Mouse (Mus musculus) kidney, adult 8-10 months (tissue): Measurements from ENCODE around the gene Gm10073.
"Not testable (repeated sequence)": the region's sequence is repeated elsewhere in the genome, so short reads cannot be mapped to it uniquely, and the experiment has no call there.

Source experiments
- DNase-seq, 2 experiments: peaks; one replicate each; pipeline ENCODE4 v3.0.0; 2022

The Gm10073 gene

DNA sequence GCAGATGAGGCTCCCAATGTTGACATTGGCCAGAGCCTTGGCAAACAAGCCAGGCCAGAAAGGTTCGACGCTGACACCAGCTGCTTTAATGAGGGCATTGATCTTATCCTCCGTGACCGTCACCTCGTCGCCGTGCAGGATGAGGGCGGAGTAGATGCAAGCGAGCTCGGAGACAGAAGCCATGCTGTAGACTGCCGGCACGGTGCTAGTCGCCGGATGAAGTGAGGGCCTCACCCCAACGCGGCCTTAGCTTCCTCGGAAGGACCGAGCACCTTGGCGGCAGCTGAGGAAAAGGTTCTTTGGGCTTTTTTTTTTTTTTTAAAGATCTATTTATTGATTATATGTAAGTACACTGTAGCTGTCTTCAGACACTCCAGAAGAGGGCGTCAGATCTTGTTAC is at the start of gene Gm10073:
Gene Gm10073 (minus strand): TSS at position 294 of the 400 bp plus-strand sequence.
- DNase-seq: not testable (repeated sequence)

DNA sequence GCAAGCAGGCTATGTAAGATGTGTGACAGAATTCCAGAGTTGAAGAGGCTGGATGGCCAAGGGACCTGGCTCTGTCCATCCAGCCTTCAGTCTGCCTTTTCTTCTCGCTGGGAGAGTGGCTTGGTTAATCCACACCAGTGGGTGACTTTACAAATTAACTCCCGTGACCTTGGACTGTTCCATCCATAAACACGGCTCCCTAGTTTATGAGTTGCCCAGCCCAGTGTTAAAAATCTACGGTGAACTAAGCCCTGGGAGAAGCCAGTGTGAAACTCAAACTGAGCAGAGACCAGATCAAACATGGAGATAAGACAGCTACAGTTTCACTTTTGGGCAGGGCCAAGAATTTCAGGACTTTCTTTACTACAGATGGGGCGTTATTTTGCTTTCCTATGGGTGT is 49.8 kb upstream of the Gm10073 start:
- DNase-seq: peak; percentile 75 to 82

DNA sequence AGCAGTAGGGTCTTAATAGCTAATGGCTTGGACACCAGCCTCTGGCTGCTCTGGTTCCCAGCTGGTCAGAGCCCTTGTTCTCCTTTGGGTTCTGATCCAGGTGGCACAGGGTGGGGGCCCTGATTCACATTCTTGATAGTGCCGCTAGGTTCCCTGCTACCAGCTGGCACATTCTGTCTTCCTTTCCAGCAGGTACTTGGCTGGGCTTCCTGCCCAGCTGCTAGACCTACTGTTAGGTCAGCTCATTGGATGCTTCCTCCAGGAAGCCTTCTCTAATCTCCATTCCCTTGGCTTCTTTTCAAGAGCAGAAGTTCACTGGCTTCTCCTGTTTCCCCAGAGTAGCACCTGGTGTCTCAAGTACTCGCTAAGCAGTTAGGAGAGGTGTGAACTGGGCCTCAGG is 47.2 kb upstream of the Gm10073 start:
- peak; percentile 71 for DNase-seq

DNA sequence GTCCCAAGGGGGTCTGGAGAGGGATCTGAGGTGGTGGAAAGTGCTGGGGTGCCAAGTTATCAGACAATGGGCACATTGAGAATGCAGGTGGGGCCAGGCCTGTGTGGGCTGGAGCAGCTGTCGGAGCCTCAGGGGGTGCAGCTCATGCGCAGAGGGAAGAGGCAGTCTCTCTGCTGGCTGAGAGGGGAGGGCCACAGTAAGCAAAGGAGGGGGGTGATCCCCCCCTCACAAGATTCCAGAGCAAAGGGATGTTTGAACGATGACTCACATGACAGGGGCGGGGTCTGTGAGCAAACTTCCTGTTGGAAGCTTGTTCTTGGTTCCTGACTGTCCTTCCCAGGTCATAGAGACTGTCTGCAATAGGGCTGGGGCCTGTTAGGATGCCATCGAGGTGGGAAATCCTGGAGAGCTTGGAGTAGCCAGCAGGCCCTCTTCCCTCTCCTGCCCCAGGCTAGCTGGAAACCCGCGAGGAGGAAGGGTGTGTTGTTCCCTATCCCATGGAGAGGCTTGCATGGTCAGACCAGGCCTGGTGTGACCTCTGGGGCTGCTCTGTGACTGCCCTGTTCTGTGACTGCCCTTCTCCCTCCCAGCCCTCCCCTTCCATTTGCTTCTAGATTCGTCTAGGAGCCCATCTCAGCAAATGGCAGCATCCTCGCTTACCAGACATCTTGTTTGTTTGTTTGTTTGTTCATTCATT is 46.4 kb upstream of the Gm10073 start:
- DNase-seq: peak; percentile 82 to 85

DNA sequence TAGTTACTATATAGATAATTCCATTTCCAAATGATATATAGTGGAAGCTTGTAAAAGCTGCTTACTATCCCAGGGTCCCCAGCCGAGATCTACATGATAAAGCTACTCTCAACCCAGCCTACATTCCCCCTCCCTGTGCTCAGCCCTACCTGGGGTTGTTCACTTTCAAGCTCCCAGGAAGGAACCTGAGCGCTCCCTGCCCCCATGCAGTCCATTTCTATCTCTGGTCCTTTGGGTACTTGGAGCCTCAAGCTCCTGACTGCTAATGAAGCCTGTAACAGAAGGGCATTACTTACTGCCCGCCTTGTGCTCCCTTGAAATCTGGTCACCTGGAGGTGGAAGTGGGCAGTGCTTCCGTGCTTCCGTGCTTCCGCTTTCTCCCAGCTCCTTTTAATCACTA is 45.1 kb upstream of the Gm10073 start:
- no peak for DNase-seq

DNA sequence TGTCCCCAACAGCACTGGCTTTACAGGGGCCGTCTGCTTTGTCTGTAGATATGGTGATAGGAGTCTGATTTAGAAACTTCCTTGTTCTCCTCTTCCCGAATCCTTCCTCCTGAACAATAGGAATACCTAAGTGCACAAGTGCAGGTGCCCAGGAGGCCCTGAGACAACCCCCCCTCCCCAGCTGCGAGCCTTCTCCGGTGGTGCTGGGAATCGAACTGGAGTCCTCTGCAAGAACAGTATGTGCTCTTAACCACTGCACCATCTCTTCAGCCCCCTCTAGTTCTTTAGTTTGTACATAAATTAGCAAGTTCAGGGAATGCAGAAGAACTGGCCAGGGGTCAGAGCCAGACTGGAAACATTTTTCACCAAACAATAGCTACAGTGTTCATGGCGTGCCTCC is 44.6 kb upstream of the Gm10073 start:
- DNase-seq: no peak

DNA sequence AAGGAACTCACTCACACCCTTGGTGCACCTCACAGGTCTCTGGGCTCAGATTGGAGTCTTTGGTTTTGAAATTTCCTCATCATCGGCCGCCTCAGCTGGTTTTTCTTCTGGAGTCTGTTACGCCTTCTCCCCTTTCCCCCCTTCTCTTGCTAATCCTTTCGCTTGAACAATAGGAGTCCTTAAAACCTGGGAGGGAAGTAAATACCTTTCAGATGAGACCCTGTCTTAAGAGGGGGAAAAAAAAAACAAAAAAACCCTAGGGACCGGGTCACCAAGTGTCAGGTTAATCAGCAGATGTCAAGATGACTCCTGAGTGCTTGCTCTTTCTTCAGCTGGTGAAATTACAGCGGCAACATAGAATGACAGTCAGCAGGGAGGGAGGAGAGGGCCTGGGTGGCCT is 43.9 kb upstream of the Gm10073 start:
- DNase-seq: no peak

DNA sequence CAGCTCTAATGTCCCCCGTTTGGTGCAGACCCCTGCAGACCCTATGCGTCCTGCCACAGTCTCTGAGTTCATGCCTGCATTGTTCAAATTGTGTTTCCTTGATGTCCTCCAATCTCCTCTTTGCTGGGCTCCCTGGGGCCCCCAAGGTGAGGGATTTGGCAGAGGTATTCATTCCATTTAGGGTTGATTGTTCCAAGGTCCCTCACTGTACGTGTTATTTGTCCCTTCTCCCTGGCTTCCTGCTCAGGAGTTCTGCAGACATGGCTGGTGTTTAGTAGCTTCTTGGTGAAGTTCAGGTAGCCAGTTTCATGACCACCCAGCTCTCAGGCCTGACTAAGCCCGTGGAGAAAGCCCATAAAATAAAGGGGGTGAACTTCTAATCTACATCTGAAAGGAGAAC is 43.4 kb upstream of the Gm10073 start:
- DNase-seq: no peak

DNA sequence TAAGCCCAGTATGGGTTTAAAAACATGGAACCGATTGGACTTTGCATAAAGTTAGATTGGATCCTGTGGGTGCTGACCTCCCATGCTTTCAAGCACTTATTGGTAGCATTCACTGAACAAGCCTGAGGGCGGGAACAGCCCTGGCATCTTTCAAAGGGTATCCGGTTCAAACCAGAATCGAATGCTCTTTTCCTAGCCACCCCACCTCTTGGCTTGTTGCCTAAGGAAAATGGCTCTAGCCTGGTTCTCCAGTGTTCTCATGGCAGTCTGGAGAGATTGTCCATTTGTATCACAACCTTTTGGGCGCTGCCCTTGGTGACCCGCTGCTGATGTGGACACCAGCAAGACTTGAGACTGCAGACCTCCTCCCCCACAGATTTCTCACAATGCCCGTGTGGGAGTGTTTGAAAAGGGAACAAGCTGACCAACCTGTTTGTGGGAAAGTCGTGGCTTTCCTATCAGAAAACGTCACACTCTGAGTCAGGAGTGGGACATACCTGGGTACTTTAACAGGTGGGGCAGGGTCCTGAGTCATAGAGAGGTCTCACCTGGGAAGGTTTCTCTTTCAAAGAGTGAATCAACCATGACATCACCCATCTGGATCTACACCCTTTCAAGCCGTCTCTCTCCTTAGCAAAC is 42.5 kb upstream of the Gm10073 start:
- peak; percentile 57 to 68 for DNase-seq

DNA sequence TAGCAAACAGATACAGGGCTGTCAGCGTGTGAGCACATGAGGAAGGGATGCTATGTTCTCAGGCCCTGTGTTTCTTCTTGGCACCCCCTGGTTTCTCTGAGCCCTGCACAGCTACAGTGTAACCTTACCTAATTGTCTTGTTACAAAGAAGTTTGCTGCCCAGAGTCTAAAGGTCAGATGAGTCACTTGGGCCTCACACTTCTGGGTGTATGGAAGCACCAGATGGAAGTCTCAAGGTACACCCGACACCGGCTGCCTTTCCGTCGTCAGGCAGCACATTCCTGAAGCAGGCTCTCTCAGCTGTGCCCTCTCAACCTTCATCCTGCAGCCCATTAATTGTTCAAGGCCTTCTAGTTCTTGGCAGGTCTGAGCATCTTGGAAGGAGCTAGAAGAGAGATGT is 41.4 kb upstream of the Gm10073 start:
- DNase-seq: peak; percentile 74 to 80

DNA sequence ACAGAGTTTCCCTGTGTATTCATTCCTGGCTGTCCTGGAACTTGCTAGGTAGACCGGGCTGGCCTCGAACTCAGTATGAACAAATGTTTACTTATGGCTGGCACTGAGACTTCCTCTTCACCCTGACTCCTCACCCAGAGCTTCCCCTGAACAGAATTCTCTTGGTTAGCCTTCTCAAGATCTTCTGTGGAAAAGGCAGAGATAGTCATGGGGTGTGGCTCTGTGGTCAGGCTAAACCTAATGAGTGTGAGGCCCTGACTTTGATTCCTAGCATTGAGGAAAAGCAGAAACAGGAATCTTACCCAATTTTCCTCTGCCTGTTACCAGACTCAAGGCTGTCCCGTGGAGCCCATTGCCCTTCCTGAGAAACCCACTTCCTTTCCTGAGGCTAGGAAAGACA is 38.8 kb upstream of the Gm10073 start:
- DNase-seq: no peak

DNA sequence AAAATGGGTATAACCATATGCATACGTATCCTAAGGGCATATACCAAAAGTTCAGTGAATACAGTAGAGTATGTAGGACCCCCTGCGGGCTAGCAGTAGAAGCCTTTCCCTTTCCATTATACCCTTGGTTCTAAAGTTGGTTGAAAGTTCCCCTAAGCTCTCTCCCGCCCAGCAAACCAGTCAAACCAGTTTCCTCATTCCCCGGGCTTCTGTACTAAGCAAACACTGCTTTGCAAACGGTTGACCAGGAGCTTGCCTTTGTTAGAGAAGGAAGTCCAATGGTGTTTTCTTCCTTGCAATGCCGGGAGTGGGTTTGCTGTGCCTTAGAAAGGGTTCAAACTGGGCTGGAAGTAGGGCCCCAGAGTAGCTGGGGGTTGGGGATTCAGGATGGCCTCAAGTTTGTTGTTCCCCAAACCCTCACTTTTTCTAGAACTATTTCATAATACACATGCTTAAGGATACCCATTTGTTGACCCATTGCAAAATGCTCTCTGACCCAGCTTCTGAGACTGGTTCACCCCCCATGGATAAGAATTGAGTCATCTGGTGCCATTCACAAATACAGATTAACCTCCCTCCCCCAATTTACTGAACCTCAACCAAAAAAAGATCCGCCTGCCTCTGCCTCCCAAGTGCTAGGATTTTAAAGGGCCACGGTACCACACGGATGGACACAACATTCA is 37.8 kb upstream of the Gm10073 start:
- DNase-seq: peak in 1 of 2 experiments; percentile 55

DNA sequence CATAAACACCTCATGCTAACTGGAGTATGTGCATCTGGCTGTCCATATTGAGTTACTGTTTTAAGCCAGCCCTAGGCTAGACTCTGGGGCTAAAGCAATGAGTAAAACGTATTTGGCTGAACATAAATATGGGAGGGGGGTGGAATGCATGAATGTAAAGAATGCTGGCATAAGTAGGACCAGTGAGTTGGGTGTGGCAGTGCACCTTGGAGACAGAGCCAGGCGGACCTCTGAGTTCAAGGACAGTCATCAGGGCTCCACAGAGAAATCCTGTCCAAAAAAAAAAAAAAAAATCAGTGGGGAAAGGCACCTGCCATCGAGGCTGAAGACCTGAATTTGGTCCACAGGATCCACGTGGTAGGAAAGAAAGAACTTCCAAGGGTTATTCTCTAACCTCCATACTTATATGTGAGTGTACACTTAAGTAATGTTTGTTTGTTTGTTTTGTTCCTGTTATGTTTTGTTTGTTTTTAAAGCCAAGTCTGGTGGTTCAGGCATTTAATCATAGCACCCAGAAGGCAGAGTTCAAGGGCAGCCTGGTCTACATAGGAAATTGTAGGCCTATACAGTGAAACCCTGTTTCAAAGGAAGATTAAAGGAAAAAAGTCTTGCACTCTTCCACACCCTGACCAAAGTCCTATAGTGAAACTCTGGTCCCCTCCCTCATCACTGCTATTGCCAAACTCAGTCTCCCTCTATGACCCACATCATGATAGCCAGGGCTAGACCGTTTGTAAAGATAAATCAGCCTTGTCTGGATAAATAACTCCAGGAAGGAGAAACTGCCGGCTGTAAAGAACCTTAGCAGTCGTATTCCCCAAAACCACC is 36.0 kb upstream of the Gm10073 start:
- DNase-seq: no peak

DNA sequence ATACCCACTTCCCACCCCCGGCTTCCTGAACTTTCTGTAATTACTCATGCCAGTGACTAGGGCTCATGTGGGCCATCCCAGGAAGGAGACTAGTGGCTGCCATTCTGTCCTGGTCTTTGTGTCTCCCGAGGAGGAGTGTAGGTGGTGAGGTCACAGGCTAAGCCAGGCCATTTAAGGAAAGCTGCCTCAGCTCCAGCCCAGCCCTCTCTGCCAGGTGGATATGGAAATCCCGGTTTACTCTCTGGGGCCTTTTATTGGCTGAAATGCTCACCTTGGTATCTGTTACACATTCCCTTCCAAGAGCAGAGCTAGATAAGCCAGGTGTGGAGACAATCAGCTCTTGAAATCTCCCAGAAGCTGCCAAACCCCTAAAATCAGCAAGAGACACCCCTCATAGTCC is 35.2 kb upstream of the Gm10073 start:
- DNase-seq: no peak

DNA sequence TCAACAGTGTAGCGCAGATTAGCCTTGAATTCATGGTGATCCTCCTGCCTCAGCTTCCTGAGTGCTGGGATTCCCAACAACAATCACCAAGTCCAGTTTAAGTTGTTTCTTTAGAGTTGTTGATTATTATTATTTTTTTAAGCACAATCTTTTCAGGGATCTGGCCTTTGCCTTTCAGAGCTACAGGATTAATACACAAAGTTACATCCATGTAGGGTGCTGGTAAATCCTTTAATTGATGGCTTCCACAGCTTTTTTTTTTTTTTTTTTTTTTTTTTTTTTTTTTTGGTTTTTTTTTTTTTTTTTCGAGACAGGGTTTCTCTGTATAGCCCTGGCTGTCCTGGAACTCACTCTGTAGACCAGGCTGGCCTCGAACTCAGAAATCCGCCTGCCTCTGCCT is 34.5 kb upstream of the Gm10073 start:
- DNase-seq: not testable (repeated sequence)

DNA sequence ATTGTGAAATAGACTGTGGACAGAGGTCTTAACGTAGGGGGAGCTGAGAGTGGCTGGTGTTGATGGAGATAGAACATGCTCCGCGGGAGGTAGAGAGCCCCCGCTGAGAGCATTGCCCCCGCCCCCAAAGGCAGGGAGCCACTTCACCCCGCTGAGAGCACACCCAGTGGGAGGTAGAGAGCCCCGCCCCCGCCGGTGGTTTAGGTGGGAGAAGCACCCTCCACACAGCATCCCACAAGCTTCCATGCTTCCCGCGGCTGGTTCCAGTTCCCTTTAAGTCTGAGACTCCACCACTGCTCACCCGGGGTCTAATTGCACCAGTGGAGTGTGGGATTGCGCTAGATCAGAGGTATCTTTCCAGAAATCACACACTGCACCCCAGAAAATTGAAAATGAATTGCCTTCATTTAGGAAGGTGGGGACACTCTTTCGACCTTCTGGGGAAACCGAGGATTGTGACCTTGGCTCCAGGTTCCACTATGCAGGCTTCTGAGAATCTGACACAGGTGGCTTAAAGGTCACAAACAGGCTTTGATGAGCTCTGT is 33.4 kb upstream of the Gm10073 start:
- no peak for DNase-seq

DNA sequence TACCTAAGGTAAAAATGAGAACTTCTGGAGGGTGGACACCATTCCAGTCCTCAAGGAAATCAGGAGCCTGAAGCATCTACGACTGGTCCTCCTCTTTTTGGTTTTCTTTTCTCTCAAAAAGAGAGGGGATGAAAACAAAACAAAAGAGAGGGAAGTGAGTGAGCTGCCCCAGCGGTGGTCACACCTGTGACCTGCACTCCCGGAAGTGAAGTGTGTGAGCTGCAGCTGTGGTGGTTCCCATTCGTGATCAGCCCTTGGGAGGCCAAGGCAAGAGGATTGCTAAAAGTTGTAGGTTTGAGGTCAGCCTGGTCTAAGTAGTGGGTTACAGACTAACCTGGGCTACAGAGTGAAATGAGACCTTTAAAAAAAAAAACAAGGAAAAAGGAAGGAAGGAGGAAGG is 32.9 kb upstream of the Gm10073 start:
- no peak for DNase-seq

DNA sequence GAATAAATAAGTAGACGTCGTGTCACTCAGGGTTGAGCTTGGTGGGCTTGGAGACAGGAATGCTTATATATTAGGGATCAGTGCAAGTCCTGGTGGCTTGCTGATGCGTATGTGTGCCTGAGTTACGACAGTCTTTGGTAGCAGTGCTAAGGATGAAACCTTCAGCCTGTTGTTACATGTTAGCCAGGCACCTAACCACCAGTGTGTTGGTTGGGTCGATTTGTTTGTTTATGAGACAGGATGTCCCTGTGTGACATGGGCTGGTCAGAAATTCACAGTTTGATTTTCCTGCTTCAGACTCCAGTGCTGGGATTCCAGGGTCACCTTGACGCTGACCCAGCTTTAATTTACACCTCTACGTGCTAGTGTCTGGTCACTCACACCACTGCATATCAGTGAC is 32.4 kb upstream of the Gm10073 start:
- no peak for DNase-seq

DNA sequence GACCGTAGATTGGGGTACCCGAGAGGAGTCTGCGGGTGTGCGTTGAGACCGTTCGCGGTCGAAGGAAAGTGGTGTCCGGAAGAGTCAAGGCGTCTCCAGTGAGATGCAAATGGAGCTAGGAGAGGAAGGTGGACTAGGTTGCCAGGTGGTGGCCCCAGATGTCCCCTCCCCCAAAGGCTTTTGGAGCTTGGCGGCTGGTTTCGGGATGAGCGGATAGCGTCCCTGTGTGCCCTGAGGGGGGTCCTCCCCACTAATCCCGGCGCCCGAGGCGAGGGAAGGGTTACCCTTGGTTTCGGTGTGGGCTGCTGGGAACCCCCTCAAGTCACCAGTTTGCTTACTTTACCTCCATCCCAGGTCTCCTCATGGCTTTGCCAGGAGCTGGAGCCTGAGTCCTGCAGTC is 30.7 kb upstream of the Gm10073 start:
- DNase-seq: no peak

DNA sequence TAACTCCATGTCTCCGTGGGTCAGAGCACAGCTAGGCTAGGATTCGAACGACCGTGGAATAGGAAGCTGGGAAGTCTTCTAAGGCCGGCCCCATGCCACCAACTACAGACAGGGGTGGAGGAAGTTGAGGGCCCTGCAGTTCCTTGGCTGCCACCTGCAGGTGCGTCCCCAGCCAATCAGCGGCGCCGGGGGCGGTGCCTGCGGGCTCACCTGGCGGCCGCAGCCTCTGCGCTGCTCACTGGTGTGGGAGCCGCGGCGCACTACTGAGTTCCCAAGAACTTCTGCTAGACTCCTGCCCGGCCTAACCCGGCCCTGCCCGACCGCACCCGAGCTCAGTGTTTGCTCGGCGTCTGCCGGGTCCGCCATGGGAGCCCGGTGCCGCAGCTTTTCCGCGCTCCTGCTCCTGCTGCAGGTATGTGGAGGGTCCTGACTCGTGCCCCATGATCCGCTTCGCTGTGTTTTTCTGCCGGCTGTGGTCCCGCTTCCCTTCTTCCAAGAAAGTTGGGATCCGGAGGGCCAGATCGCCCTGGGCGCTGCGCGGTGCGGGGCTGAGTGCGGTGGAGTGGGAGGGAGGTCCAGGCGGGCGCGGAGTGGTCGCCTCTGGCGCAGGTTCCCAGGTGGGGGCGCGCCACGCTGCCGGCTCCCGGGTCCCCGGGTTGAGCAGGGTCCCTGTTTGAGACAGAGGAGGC is 30.0 kb upstream of the Gm10073 start, which contains the start of gene Cdh1:
Gene Cdh1 (plus strand): TSS at position 221 of the 689 bp plus-strand sequence.
- DNase-seq: peak; percentile 95

DNA sequence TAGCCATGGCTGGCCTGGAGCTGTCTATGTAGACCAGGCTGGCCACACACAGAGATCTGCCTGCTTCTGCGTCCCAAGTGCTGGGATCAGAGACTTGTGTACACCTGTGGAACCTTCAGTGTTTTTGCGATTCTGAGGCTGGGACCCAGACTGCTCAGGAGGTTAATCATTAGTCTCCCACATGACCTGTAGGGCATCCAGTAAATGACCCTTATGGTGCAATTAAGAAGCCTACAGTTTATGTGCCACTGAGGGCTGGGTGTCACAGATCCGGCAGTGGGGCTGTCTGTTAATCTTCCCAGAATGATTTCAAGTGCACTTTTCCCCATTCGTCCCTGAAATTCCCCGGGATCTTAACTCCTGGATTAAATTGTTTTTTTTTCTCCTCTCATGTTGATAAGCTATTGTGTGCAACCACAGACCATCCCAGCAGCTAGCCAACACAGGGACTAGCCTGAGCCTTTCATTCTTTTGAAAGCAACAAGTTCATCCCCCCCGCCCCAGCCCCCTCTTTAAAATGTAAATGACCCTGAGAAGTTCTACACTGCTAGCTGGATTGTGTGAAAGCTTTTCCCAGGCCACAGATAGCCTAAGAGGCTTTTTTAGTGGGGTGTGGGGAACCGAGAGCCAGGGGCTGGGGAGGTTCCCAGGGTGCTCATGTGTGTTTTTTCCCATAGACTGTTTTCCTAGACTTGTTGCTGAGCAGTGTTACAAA is 26.2 kb upstream of the Gm10073 start:
- DNase-seq: no peak

DNA sequence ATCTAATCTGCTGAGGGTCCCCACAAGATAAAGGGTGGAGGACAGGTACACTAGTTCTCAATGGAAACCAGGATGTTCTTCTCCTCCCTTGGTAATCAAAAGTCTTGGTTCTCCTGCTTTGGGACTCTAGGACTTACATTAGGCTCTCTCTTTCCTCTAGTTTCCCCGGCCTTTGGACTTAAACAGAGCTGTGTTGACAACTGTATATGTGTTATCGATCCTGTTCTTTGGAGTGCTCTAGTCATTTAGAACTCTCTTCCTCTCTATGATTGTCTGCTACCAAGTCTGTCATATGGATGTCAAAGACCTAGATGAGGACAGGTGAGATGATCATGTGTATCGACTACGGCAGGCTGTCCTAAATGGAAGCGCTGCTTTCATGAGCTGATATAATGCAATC is 23.8 kb upstream of the Gm10073 start:
- DNase-seq: no peak
